Mouse (Mus musculus) c-Kit-positive CD71-negative TER-119-negative erythroid progenitor cells, embryonic 14.5 days (primary cell): Measurements from ENCODE around the gene Synj1.
A peak's percentile ranks its signal among the peaks of the same experiment; 100 is the strongest.

Experiments used
- DNase-seq: peaks from one replicate; pipeline ENCODE4 v3.0.0-alpha.2; 2013; ENCODE audit warnings: low read depth

Gene Synj1

DNA sequence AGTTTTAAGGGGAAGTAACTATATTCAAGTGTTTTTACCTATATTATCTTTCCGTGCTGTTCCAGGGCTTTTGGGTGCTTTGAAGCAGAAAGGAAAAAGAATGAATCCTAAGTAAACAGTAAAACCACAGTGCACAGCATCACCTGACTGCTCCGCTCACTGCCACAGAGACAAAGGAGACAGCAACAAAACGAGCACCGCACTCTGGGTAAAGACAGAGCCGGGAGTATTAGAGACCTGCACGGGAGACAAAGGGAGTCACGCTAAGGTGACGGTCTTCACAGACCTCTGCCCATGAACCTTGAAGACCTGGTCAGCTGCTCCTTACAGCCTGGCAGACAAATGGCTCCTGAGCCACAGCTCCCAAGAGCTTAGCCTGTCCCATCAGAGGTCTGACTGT, 64.1 kb downstream of the Synj1 start:
- no peak for DNase-seq

GRCm38 (mm10) chr16:90941246-90941645, 69.9 kb downstream of the Synj1 start:
- no peak for DNase-seq

DNA sequence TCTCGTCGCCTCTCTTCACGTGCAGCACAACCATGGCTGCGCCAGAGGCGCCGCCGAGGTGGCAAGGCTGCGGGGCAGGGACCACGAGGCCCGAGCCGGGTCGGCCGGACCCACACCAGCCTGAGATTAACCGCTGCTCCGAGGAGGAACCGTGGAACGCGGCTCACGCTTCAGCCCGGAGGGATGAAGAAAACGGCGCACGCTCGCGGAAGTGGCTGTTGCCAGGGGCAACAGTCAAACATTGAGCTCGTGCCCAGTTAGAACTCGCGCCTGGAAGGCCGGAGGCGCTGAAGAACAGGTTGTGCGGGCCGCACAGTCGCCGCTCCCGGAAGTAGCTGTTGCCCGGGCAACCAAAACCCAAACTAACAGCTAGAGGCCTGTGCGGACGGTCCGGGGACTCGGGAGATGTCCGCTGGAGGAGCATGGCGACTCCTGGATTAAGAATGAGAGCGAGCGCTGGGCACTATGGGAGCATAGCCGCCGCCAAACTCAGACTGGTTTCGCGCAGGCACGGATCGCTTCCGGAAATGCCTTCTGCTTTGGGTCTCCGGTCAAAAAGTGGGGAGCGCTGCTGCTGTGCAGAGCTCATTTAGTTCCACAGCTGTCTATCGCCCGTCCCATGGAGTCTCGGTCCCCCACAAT, 76.3 kb downstream of the Synj1 start, which contains the start of gene Cfap298:
TSS of gene Cfap298 (minus strand) at position 428 of the 642 bp plus-strand sequence.
- DNase-seq = peak; percentile 95

GRCm38 (mm10) chr16:90934193-90934686, 76.9 kb downstream of the Synj1 start:
- DNase-seq = peak; percentile 22

GRCm38 (mm10) chr16:90933534-90934176, 77.5 kb downstream of the Synj1 start:
- DNase-seq = no peak

DNA sequence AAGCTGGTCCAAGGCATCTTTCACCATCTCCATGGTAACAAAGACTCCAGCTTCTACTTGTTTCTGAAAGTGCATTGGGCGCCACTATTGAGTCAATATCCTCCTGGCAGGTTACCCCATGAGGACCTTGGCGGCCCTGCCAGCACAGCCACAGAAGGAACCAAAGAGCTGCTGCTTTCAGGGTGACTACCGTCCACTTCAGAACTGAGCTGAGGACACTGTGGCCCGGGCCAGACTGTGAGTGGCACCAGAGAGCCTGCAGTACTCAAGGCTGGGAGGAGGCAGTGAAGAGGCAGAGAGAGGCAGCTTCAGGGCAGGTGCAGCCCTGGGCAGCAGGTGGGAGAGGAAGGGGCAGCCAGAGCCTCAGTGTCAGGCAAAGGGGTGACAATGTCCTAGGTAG, 83.7 kb downstream of the Synj1 start:
- DNase-seq = no peak

- DNase-seq = peak; percentile 32
These were observed 85.6 kb downstream of the Synj1 start for GRCm38 (mm10) chr16:90925461-90925860.

GRCm38 (mm10) chr16:90924606-90925370, 86.3 kb downstream of the Synj1 start:
- no peak for DNase-seq

DNA sequence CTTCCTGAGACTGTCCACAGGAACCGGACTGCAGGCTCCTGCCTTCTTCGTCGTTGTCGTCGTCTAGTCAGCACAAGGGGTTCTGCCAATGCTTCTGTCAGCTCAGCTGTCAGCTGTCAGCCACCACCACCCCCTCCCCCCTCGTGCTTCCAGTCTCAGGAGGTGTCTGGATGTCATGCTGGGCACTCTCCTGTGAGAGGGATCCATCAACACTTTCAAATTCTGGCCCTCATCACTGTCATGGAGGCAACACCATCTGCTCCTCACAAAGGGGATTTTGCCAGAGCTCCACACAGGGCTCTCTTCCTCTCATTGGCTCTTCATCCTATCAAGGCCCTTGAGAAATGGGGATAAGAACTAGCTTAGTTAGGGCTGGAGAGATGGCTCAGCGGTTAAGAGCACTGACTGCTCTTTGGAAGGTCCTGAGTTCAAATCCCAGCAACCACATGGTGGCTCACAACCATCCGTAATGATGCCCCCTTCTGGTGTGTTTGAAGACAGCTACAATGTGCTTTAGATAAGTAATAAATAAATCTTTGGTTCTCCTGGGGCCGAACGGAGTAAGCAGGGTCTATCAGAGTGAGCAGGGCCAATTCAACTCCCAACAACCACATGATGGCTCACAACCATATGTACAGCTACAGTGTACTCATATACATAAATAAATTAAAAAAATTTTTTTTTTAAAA, 89.5 kb downstream of the Synj1 start:
- DNase-seq = no peak

- no peak for DNase-seq
These were observed 94.0 kb downstream of the Synj1 start for GRCm38 (mm10) chr16:90917156-90917555.

DNA sequence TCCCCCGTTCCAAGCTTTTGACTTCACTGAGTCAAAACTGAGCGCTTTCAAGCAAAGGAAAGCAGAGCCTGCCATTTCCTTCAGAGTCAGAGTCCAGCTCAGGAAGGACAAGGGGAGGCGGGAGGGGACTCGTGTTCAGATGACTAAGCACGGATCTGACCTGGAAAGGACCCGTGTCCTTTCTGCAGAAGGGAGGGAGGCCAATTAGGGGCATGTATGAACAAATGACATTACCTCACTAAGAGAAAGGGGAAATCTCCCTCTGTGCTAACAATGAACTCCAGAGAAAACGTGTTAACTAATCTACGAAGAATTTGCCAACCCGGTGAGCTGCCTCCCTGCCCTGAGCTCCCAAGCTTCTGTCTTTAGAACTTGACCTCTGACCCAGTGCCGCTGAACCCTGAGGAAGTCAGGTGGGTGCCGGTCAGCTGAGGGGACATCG, 95.0 kb downstream of the Synj1 start:
- DNase-seq = peak; percentile 45

- DNase-seq = no peak
These were observed 99.3 kb downstream of the Synj1 start for GRCm38 (mm10) chr16:90911766-90912165.

- DNase-seq = no peak
These were observed 100.1 kb downstream of the Synj1 start for GRCm38 (mm10) chr16:90910855-90911533.

GRCm38 (mm10) chr16:90907250-90907649, 103.9 kb downstream of the Synj1 start:
- no peak for DNase-seq

DNA sequence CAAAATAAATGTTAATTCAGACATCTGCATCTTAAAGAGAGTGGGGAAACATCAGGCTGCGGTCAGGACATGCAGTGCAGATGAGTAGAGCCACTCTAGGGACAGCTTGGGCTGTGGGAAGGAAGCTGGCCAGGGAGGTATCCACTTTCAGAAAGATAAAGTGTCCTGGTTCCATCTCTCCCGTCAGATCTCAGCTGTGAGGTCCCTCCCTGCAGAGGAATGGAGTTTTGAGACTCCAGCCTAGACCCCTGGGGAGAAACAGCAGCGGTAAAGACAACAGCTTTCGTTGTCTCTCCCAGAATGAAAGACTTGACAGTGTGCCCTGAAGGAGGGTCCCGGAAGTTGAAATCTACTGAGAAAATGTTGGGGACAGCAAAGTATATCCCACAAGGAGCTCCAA, 107.8 kb downstream of the Synj1 start:
- DNase-seq = no peak

DNA sequence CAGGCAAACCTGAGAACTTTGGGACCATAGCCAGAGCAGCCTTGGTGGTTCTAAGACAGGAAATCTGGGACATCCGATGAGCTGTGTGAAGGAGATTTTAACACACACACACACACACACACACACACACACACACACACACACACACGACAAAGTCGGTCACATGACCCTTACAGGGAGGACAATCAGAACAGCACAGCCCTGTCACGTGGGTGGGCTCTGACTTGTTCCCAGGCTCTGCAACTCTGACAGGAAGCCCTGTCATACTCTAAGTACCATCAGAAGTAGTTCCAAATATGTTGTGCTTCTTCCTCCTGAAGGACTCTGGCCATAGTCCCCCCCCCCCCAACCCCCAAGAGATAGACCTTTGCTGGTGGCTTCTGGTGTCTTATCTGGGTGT, 109.7 kb downstream of the Synj1 start:
- no peak for DNase-seq

DNA sequence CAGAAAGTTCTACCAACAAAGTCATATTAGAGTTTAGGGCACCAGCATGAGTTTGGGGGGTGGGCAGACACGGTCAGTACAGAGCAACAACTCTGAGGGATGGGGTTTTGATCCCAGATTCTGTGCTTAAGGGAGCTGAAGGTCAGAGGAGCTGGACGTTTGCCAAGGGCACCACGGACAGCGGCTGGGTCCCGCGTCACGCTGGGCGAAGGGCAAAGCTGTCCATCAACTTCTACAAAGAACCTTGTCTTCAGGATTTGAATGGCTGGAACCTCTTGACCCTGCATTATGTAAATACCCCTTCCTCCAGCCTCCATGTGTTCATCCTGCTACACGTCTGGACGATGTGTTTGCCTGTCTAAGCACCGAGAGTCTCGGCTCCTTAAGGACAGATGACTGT, 111.6 kb downstream of the Synj1 start:
- no peak for DNase-seq

- no peak for DNase-seq
These were observed 113.5 kb downstream of the Synj1 start for GRCm38 (mm10) chr16:90897651-90898050.

DNA sequence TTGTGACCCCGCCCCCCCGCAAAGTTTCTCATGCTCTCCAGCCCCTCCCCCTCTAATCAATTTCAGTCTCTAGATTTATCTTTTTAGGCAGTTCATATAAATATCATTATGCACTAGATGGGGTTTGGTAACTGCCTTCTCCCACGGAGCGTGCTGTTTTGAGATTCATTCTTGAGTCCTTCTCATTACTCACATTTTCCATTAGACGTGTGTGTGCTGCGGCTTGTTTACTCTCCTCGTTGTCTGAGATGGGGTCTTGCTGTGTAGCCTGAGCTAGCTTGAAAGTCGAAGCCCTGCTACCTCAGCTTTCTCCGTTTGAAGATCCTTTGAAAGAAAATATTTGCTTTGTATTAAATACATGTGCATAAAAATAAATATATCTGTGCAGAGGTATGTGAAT, 117.3 kb downstream of the Synj1 start:
- DNase-seq = no peak

DNA sequence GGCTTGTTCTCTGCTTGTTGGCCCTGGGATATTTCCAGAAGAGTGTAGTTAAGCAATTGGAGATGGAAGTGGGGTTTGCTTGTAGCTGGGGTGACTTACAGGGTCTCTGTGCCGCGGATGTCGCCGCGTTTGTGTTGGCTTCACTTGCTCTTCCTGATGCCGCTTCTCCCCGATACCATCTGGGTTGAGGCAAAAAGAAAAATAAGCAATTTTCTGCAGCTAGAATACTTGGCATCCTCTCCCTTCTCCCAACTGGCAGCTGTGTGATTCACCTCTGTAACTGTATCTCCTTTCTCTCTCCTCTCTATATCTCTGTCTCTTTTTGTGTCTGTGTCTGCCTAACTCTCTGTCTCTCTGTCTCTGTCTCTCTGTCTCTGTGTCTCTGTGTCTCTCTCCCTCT, 118.1 kb downstream of the Synj1 start:
- no peak for DNase-seq

DNA sequence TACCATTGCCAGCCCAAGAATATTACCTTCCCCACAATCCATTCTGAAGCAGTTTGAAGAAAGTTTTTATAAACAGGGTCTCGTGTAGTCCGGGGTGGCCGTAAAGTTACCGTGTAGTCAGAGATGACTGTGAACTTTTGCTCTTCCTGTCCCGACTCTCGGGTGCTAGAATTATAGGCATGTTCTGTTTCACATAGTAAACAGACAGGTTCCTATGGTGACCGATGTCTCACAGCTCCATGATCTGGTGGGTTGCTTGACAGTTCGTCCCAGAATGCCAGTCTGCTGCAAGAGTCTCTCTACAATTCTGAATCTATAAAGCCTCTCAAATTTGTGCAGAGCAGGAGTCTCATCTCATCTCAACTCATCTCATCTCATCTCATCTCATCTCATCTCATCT, 119.0 kb downstream of the Synj1 start:
- no peak for DNase-seq

GRCm38 (mm10) chr16:90891601-90892000, 119.5 kb downstream of the Synj1 start:
- DNase-seq = no peak
